Mouse (Mus musculus) cerebellum, adult 9-10 months (tissue): ENCODE measurements around the gene Slc13a2.

Source experiments
- DNase-seq: peaks from one replicate; pipeline ENCODE4 v3.0.0; 2022

The Slc13a2 gene

GRCm38 (mm10) chr11:78431176-78431575, 9.2 kb upstream of the Slc13a2 start:
- DNase-seq: no peak

GRCm38 (mm10) chr11:78430195-78430878, 8.3 kb upstream of the Slc13a2 start:
- no peak for DNase-seq

- no peak for DNase-seq
These were observed 6.3 kb upstream of the Slc13a2 start for GRCm38 (mm10) chr11:78428309-78428708.

GRCm38 (mm10) chr11:78427655-78428054, 5.6 kb upstream of the Slc13a2 start:
- no peak for DNase-seq

- no peak for DNase-seq
These were observed 3.6 kb upstream of the Slc13a2 start for GRCm38 (mm10) chr11:78425572-78425971.

- peak; percentile 15 for DNase-seq
These were observed 2.3 kb upstream of the Slc13a2 start for GRCm38 (mm10) chr11:78424352-78424751.

GRCm38 (mm10) chr11:78421201-78422009, 612 bp downstream of the Slc13a2 start:
- no peak for DNase-seq

GRCm38 (mm10) chr11:78420263-78420889, 1.6 kb downstream of the Slc13a2 start:
- no peak for DNase-seq

- no peak for DNase-seq
These were observed 5.2 kb downstream of the Slc13a2 start for GRCm38 (mm10) chr11:78416854-78417253.

- no peak for DNase-seq
These were observed 9.2 kb downstream of the Slc13a2 start for GRCm38 (mm10) chr11:78412861-78413260.

GRCm38 (mm10) chr11:78412324-78412850, 9.6 kb downstream of the Slc13a2 start:
- DNase-seq: no peak

GRCm38 (mm10) chr11:78411606-78412323, 10.3 kb downstream of the Slc13a2 start:
- DNase-seq: peak; percentile 45

GRCm38 (mm10) chr11:78408256-78409240, 13.5 kb downstream of the Slc13a2 start:
- no peak for DNase-seq

GRCm38 (mm10) chr11:78402062-78402461, 20.0 kb downstream of the Slc13a2 start:
- DNase-seq: no peak

- no peak for DNase-seq
These were observed 20.5 kb downstream of the Slc13a2 start for GRCm38 (mm10) chr11:78401469-78401868.

GRCm38 (mm10) chr11:78400936-78401335, 21.1 kb downstream of the Slc13a2 start:
- DNase-seq: no peak

- peak; percentile 71 for DNase-seq
These were observed 22.3 kb downstream of the Slc13a2 start for GRCm38 (mm10) chr11:78399680-78400079.

- no peak for DNase-seq
These were observed 23.8 kb downstream of the Slc13a2 start for GRCm38 (mm10) chr11:78398212-78398611.

GRCm38 (mm10) chr11:78397397-78397796, 24.6 kb downstream of the Slc13a2 start:
- peak; percentile 54 for DNase-seq

GRCm38 (mm10) chr11:78396950-78397349, 25.1 kb downstream of the Slc13a2 start:
- no peak for DNase-seq

- DNase-seq: no peak
These were observed 29.3 kb downstream of the Slc13a2 start for GRCm38 (mm10) chr11:78392728-78393127.
